Mouse (Mus musculus): ENCODE measurements around the gene Reln.

DNA sequence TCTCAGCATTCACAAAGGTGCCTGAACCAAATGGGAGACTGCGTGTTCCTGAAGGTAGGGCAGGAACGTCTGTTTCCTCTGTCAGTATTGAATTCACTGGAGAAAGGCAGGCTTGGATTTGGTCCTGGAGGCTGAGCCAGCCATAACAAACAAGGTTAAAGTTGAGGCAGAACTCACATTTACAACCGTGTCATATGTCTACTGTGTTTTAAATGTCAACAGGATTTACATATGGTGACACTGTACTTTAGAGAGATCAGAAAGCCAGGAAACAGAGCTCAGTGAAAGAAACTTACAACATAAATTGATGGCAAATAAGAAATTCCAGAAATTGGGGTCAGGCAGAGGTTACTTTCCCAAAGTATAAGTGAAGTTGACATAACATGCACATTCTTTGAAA, 9.1 kb downstream of the Reln start:
- TF ChIP-seq POLR2A (IDR thresholded peaks at IDR 0.05; ENCODE audit: insufficient read depth, low read depth, low read length) (no peak), CTCF (IDR thresholded peaks at IDR 0.05; ENCODE audit: insufficient read depth, low read depth, low read length) (no peak)
